Mouse (Mus musculus) hindbrain, embryonic 13.5 days (tissue): ENCODE data around the gene Olfr70. TPM values are rescaled to one million over a fixed set of nuclear protein-coding genes. Genes with fewer than 3 reads are reported as not detected.

Experiments used
- polyA plus RNA-seq: library from polyadenylated mRNA; unstranded; fragments of >200 nt; fragmentation: Nextera tagmentation; extraction: Ambion mirVana; gene quantifications from 2 replicates; pipeline ENCODE4 v1.2.1, GENCODE M21; 2015

Gene Olfr70
- polyA plus RNA-seq, 1 experiment from 2014 or later, result not detected

Other genes starting within 250 kb of the Olfr70 start
- 3.5 and 4.7 TPM in 2 replicates for gene Cd72, start 246.2 kb downstream of the Olfr70 start, polyA plus RNA-seq
- gene Sit1, start 217.1 kb downstream of the Olfr70 start, polyA plus RNA-seq, result not detected in 2 replicates
- 65.1 and 69.0 TPM in 2 replicates for gene Ccdc107, start 207.9 kb downstream of the Olfr70 start, polyA plus RNA-seq
- gene Arhgef39, start 201.1 kb downstream of the Olfr70 start, polyA plus RNA-seq, result 8.4 and 8.9 TPM in 2 replicates
- gene Car9, start 193.8 kb downstream of the Olfr70 start, polyA plus RNA-seq, result 0.19 and 0.25 TPM in 2 replicates
- gene Tpm2, start 177.0 kb downstream of the Olfr70 start, polyA plus RNA-seq, result 18.8 and 20.9 TPM in 2 replicates
- 79.3 and 80.9 TPM in 2 replicates for gene Creb3, start 138.5 kb downstream of the Olfr70 start, polyA plus RNA-seq
- 64.5 and 66.2 TPM in 2 replicates for gene Tln1, start 138.1 kb downstream of the Olfr70 start, polyA plus RNA-seq
- gene Rgp1, start 122.1 kb downstream of the Olfr70 start, polyA plus RNA-seq, result 29.0 and 31.5 TPM in 2 replicates
- gene Gba2, start 121.9 kb downstream of the Olfr70 start, polyA plus RNA-seq, result 53.6 and 53.8 TPM in 2 replicates
- 2.6 TPM in 1 of 2 replicates, not detected in the other for gene Msmp, start 116.3 kb downstream of the Olfr70 start, polyA plus RNA-seq
- gene Npr2, start 68.9 kb downstream of the Olfr70 start, polyA plus RNA-seq, result 17.1 and 18.5 TPM in 2 replicates
- 6.1 and 8.4 TPM in 2 replicates for gene Spag8, start 47.2 kb downstream of the Olfr70 start, polyA plus RNA-seq
- 74.8 and 78.6 TPM in 2 replicates for gene Hint2, start 44.3 kb downstream of the Olfr70 start, polyA plus RNA-seq
- 16.2 and 16.6 TPM in 2 replicates for gene Tmem8b, start 31.8 kb downstream of the Olfr70 start, polyA plus RNA-seq
- 2.3 and 2.8 TPM in 2 replicates for gene Fam221b, start 31.7 kb downstream of the Olfr70 start, polyA plus RNA-seq
- not detected in 2 replicates for gene Olfr71, start 9.4 kb upstream of the Olfr70 start, polyA plus RNA-seq
- gene Hrct1, start 26.4 kb upstream of the Olfr70 start, polyA plus RNA-seq, result 0.18 and 0.35 TPM in 2 replicates
- not detected in 2 replicates for gene Spaar, start 29.2 kb upstream of the Olfr70 start, polyA plus RNA-seq
- gene Olfr159, start 70.2 kb upstream of the Olfr70 start, polyA plus RNA-seq, result not detected in 2 replicates
- gene Olfr156, start 123.1 kb upstream of the Olfr70 start, polyA plus RNA-seq, result not detected in 2 replicates
- not detected in 2 replicates for gene Olfr157, start 139.4 kb upstream of the Olfr70 start, polyA plus RNA-seq
- not detected in 2 replicates for gene Olfr155, start 150.8 kb upstream of the Olfr70 start, polyA plus RNA-seq
- 6.3 and 8.2 TPM in 2 replicates for gene Reck, start 174.7 kb upstream of the Olfr70 start, polyA plus RNA-seq